Mouse (Mus musculus) liver, postnatal 0 days (tissue): Measurements from ENCODE around the gene Pax6. TPM values are rescaled to one million over a fixed set of nuclear protein-coding genes. Genes with fewer than 3 reads are reported as not detected.
A peak's percentile ranks its signal among the peaks of the same experiment; 100 is the strongest.

Experiments used
- ATAC-seq: fragments of 200-750 bp; cut with Nextera tagmentation; 2 replicates; pipeline ENCODE4 v1.8.0; 2017; ENCODE audit warnings: mild to moderate bottlenecking, moderate library complexity
- DNase-seq: peaks from one replicate; pipeline ENCODE4 v3.0.0-alpha.2; 2016
- H3K27ac ChIP-seq: fragments of 300-500 bp; sonication (generic); 2 replicates; pipeline ENCODE4 v1.5.1; 2014; ENCODE audit warnings: antibody characterized with exemption, moderate library complexity, mild to moderate bottlenecking, low read depth
- H3K27me3 ChIP-seq: fragments of 300-500 bp; sonication (generic); 2 replicates; pipeline ENCODE4 v1.6.1; 2014; ENCODE audit warnings: low read length, control low read depth, mixed read lengths; ENCODE audit not compliant: insufficient read depth
- H3K36me3 ChIP-seq: fragments of 300-500 bp; sonication (generic); replicated peaks from 2 replicates; pipeline ENCODE4 v1.6.1; 2014; ENCODE audit warnings: mild to moderate bottlenecking, control low read depth, low read length, moderate library complexity, mixed read lengths; ENCODE audit not compliant: insufficient read depth
- H3K4me1 ChIP-seq: fragments of 300-500 bp; sonication (generic); 2 replicates; pipeline ENCODE4 v1.6.1; 2014; ENCODE audit warnings: antibody characterized with exemption, mild to moderate bottlenecking, control low read depth; ENCODE audit not compliant: insufficient read depth
- H3K4me2 ChIP-seq: fragments of 300-500 bp; sonication (generic); 2 replicates; pipeline ENCODE4 v1.6.1; 2014; ENCODE audit warnings: low read depth, mild to moderate bottlenecking, low read length, moderate library complexity, mixed read lengths
- H3K4me3 ChIP-seq: fragments of 300-500 bp; sonication (generic); 2 replicates; pipeline ENCODE4 v1.5.1; 2014; ENCODE audit warnings: low read depth, low read length
- H3K9ac ChIP-seq: fragments of 300-500 bp; sonication (generic); replicated peaks from 2 replicates; pipeline ENCODE4 v1.6.1; 2014; ENCODE audit warnings: mild to moderate bottlenecking, moderate library complexity
- H3K9me3 ChIP-seq: fragments of 300-500 bp; sonication (generic); 2 replicates; pipeline ENCODE4 v1.6.1; 2016; ENCODE audit warnings: mild to moderate bottlenecking, control low read depth, low read length, mixed read lengths
- CTCF ChIP-seq: sonication (generic); IDR thresholded peaks from 2 replicates; pipeline ENCODE4 v1.5.1; 2016; ENCODE audit warnings: antibody characterized with exemption, low read depth
- EP300 ChIP-seq: IDR thresholded peaks from 2 replicates; pipeline ENCODE4 v1.6.1; 2016; ENCODE audit warnings: antibody characterized with exemption, low read depth, mild to moderate bottlenecking
- whole genome bisulfite sequencing: fragments of 180-500 bp; shearing (Covaris S2); extraction: QIAGEN DNeasy Blood & Tissue Kit; methylation state at CpG from one replicate; pipeline ENCODE4 v1.1.7; 2014; ENCODE audit not compliant: insufficient replicate concordance; 5-methylcytosine and 5-hydroxymethylcytosine counted together
- polyA plus RNA-seq: library from polyadenylated mRNA; unstranded; fragments of >200 nt; fragmentation: Nextera tagmentation; extraction: Ambion mirVana; gene quantifications from 2 replicates; pipeline ENCODE4 v1.2.1, GENCODE M21; 2015

Pax6 gene
- polyA plus RNA-seq, 1 experiment from 2014 or later = not detected

GRCm38 (mm10) chr2:105684991-105685650, 16.4 kb downstream of the Pax6 start:
- 7% methylated on average over 11 of the region's 11 CpGs for WGBS

GRCm38 (mm10) chr2:105685651-105686050, 17.0 kb downstream of the Pax6 start:
- no peak for DNase-seq
- TF ChIP-seq EP300 (no peak), CTCF (no peak)
- no peaks in the 10 kb centered on the region for H3K36me3 ChIP-seq
- H3K27ac ChIP-seq = no peak overlapping the region
- H3K9me3 ChIP-seq = no peaks in the 10 kb centered on the region
- WGBS = 4% methylated on average over 11 of the region's 11 CpGs
- H3K27me3 ChIP-seq = peaks cover 97% of the 10 kb centered on the region
- no peak overlapping the region for H3K9ac ChIP-seq
- H3K4me3 ChIP-seq = no peak overlapping the region
- H3K4me1 ChIP-seq = peaks cover 5% of the 10 kb centered on the region
- ATAC-seq = no peak
- H3K4me2 ChIP-seq = no peak overlapping the region

More at GRCm38 (mm10) chr2:105684991-105685650, 16.4 kb downstream of the Pax6 start:
- H3K4me1 ChIP-seq = peaks cover 5% of the 10 kb centered on the region
- no peak for ATAC-seq
- H3K4me2 ChIP-seq = no peak overlapping the region
- no peak overlapping the region for H3K4me3 ChIP-seq
- no peak overlapping the region for H3K9ac ChIP-seq
- H3K36me3 ChIP-seq = no peaks in the 10 kb centered on the region
- peaks cover 97% of the 10 kb centered on the region for H3K27me3 ChIP-seq
- no peak overlapping the region for H3K27ac ChIP-seq
- no peak for DNase-seq
- TF ChIP-seq CTCF (no peak), EP300 (no peak)
- no peaks in the 10 kb centered on the region for H3K9me3 ChIP-seq

- Histone ChIP-seq H3K36me3 (no peaks in the 10 kb centered on the region), H3K9me3 (no peaks in the 10 kb centered on the region), H3K4me3 (no peak overlapping the region), H3K27ac (no peak overlapping the region), H3K9ac (no peak overlapping the region), H3K4me1 (peaks cover 5% of the 10 kb centered on the region), H3K27me3 (peaks cover 97% of the 10 kb centered on the region), H3K4me2 (no peak overlapping the region)
- TF ChIP-seq EP300 (no peak), CTCF (no peak)
- WGBS = 3% methylated on average over 35 of the region's 36 CpGs
- no peak for ATAC-seq
- no peak for DNase-seq
Measured at GRCm38 (mm10) chr2:105686363-105687316, 17.9 kb downstream of the Pax6 start.

GRCm38 (mm10) chr2:105687317-105687991, 18.8 kb downstream of the Pax6 start:
- DNase-seq = peak; percentile 34
- Histone ChIP-seq H3K4me2 (peak overlapping the region; percentile 51), H3K27me3 (peaks cover 97% of the 10 kb centered on the region), H3K4me1 (peaks cover 2% of the 10 kb centered on the region), H3K9ac (no peak overlapping the region), H3K9me3 (no peaks in the 10 kb centered on the region), H3K4me3 (peak overlapping the region; percentile 26; the same call in 1 of the 2 replicates), H3K36me3 (no peaks in the 10 kb centered on the region), H3K27ac (no peak overlapping the region)
- peak; percentile 58; the same call in 1 of the 2 replicates for ATAC-seq
- 5% methylated on average over 13 of the region's 13 CpGs for WGBS
- TF ChIP-seq CTCF (peak; percentile 49), EP300 (no peak)

GRCm38 (mm10) chr2:105688011-105688410, 19.3 kb downstream of the Pax6 start:
- Histone ChIP-seq H3K4me2 (peak overlapping the region; percentile 51), H3K4me1 (peaks cover 2% of the 10 kb centered on the region), H3K36me3 (no peaks in the 10 kb centered on the region), H3K4me3 (peak overlapping the region; percentile 26), H3K27me3 (peaks cover 92% of the 10 kb centered on the region), H3K9ac (no peak overlapping the region), H3K9me3 (no peaks in the 10 kb centered on the region), H3K27ac (no peak overlapping the region)
- WGBS = 2% methylated on average over 17 of the region's 17 CpGs
- ATAC-seq (no peak), DNase-seq (no peak)
- TF ChIP-seq CTCF (no peak), EP300 (no peak)
